Mouse (Mus musculus) left cerebral cortex, adult 2 months (tissue): ENCODE measurements around the gene Aldh6a1. TPM values are rescaled to one million over a fixed set of nuclear protein-coding genes. Genes with fewer than 3 reads are reported as not detected.

Experiments used
- DNase-seq, 2 experiments: peaks; one replicate each; pipeline ENCODE4 v3.0.0; 2021 to 2022; ENCODE audit warnings: low spot score in 2 of 2, mixed read lengths in 1 of 2; ENCODE audit errors: extremely low spot score in 1 of 2
- H3K27ac ChIP-seq: fragments of 200-600 bp; 2 replicates; pipeline ENCODE4 v1.8.1; 2022
- H3K4me3 ChIP-seq: fragments of 200-600 bp; 2 replicates; pipeline ENCODE4 v1.8.1; 2022
- CTCF ChIP-seq: fragments of 200-600 bp; IDR thresholded peaks from 2 replicates; pipeline ENCODE4 v1.8.1; 2022; ENCODE audit warnings: antibody characterized with exemption, mild to moderate bottlenecking, moderate library complexity
- intact Hi-C: fragments of 180-260 bp; cut with DNase I; formaldehyde crosslinking; loops from one replicate; pipeline ENCODE4 v1.15.1; 2025
- long read RNA-seq, 2 experiments: library from polyadenylated mRNA; stranded (forward); transcript quantifications; one replicate each; pipeline ENCODE4 v2.0.0; 2021; ENCODE audit warnings: borderline mapping rate in 2 of 2
- total RNA-seq, 2 experiments: library from RNA; stranded (reverse); gene quantifications; 2 replicates each; pipeline ENCODE4 v1.2.3; 2021

The Aldh6a1 gene
- 10 to 100 TPM; 42.0 to 42.8 TPM for total RNA-seq
- long read RNA-seq, experiment 1, transcript Aldh6a1-201 (12 exons, 3,399 nt): major isoform, 107 of 128 reads
- long read RNA-seq, experiment 1, partial matches to known transcripts: 7 of 128 reads
- long read RNA-seq, experiment 1, other reads (novel, unspliced or antisense): 14 of 128 reads
- long read RNA-seq, experiment 2, transcript Aldh6a1-201 (12 exons, 3,399 nt): major isoform, 111 of 122 reads
- long read RNA-seq, experiment 2, partial matches to known transcripts: 3 of 122 reads
- long read RNA-seq, experiment 2, other reads (novel, unspliced or antisense): 8 of 122 reads

- intact Hi-C loops: no loop called here
- peak within 1 kb of the TSS; percentile 91 for H3K4me3 ChIP-seq
- no peak for TF ChIP-seq CTCF
- DNase-seq: peak; percentile 93 to 96
- peak within 1 kb of the TSS; percentile 91 for H3K27ac ChIP-seq
These were observed at the start of gene Aldh6a1, which contains the start of gene Lin52 for GRCm38 (mm10) chr12:84450718-84451646. Gene Aldh6a1, minus strand, starts transcription at chr12:84451004. Gene Lin52, plus strand, starts transcription at chr12:84451422.

GRCm38 (mm10) chr12:84496795-84497194, 46.0 kb upstream of the Aldh6a1 start:
- intact Hi-C loops: no loop called here
- no peak for DNase-seq
- Histone ChIP-seq H3K4me3 (no peak overlapping the region), H3K27ac (no peak overlapping the region)
- TF ChIP-seq CTCF: no peak

GRCm38 (mm10) chr12:84487324-84488056, 36.7 kb upstream of the Aldh6a1 start:
- DNase-seq: no peak
- Histone ChIP-seq H3K27ac (no peak overlapping the region), H3K4me3 (no peak overlapping the region)
- no peak for TF ChIP-seq CTCF
- intact Hi-C loops: no loop called here

- intact Hi-C loops: no loop called here
- Histone ChIP-seq H3K27ac (no peak overlapping the region), H3K4me3 (no peak overlapping the region)
- DNase-seq: no peak
- TF ChIP-seq CTCF: no peak
These were observed 32.2 kb upstream of the Aldh6a1 start for GRCm38 (mm10) chr12:84482778-84483585.

- intact Hi-C loops: no loop called here
- Histone ChIP-seq H3K27ac (no peak overlapping the region), H3K4me3 (no peak overlapping the region)
- DNase-seq: no peak
- no peak for TF ChIP-seq CTCF
These were observed 30.4 kb upstream of the Aldh6a1 start for GRCm38 (mm10) chr12:84481251-84481650.

- no peak overlapping the region for H3K4me3 ChIP-seq
- H3K27ac ChIP-seq: no peak overlapping the region
- no peak for TF ChIP-seq CTCF
- DNase-seq: no peak
- intact Hi-C loops: no loop called here
These were observed 28.1 kb upstream of the Aldh6a1 start for GRCm38 (mm10) chr12:84478937-84479336.

- intact Hi-C loops: loop anchor here (1.0 to 10.0 kb wide), 4 partner anchors 69 to 286 kb away; no protein-coding TSS in a partner anchor
- H3K27ac ChIP-seq: no peak overlapping the region
These were observed 17.9 kb upstream of the Aldh6a1 start for GRCm38 (mm10) chr12:84468701-84469100.

GRCm38 (mm10) chr12:84462856-84463255, 12.1 kb upstream of the Aldh6a1 start:
- intact Hi-C loops: loop anchor here (10.0 kb wide), 1 partner anchor 292 kb away; no protein-coding TSS in a partner anchor
- Histone ChIP-seq H3K4me3 (no peak overlapping the region), H3K27ac (no peak overlapping the region)
- DNase-seq: no peak
- TF ChIP-seq CTCF: no peak

More at GRCm38 (mm10) chr12:84468701-84469100, 17.9 kb upstream of the Aldh6a1 start:
- H3K4me3 ChIP-seq: no peak overlapping the region
- DNase-seq: no peak
- TF ChIP-seq CTCF: peak; percentile 73

- no peak overlapping the region for H3K27ac ChIP-seq
- DNase-seq: no peak
- TF ChIP-seq CTCF: no peak
- H3K4me3 ChIP-seq: no peak overlapping the region
- intact Hi-C loops: loop anchor here (10.0 kb wide), 1 partner anchor 293 kb away; no protein-coding TSS in a partner anchor
These were observed 10.6 kb upstream of the Aldh6a1 start for GRCm38 (mm10) chr12:84461416-84461815.

- no peak; the same call in none of the 2 replicates for TF ChIP-seq CTCF
- no peak overlapping the region for H3K27ac ChIP-seq
- DNase-seq: no peak
- intact Hi-C loops: loop anchor here (10.0 kb wide), 1 partner anchor 295 kb away; no protein-coding TSS in a partner anchor
- no peak overlapping the region for H3K4me3 ChIP-seq
These were observed 9.0 kb upstream of the Aldh6a1 start for GRCm38 (mm10) chr12:84459845-84460244.
